28 mouse cellular contexts compared by ENCODE assay signal in genomic region chr12:56524201-56524600, GRCm38 (mm10). TPM values are rescaled to one million over a fixed set of nuclear protein-coding genes. Genes with fewer than 3 reads are reported as not detected.
A peak's percentile ranks its signal among the peaks of the same experiment; 100 is the strongest.
DNase-seq lines count a peak whose midpoint lies in the region; ATAC-seq and TF ChIP-seq lines count a peak whose summit lies in the region.
"Had no signal": no experiment of that assay in that cellular context is flagged by ENCODE, and none has a peak within 500 bp of the region (broad histone marks: within the 10 kb centered on the region; RNA-seq: fewer than 3 reads in every experiment).

No protein-coding gene starts in this region.

- H3K36me3 ChIP-seq in hindbrain, embryonic 11.5 days (ENCODE audit: control insufficient read depth, insufficient read depth, low read length), result no peaks in the 10 kb centered on the region
- no peaks in the 10 kb centered on the region for H3K36me3 ChIP-seq in hindbrain, embryonic 14.5 days (replicated peaks; ENCODE audit: control insufficient read depth, insufficient read depth)
- H3K36me3 ChIP-seq in midbrain, embryonic 11.5 days (ENCODE audit: control insufficient read depth, insufficient read depth, low read length), result no peaks in the 10 kb centered on the region
- H3K36me3 ChIP-seq in midbrain, embryonic 14.5 days (ENCODE audit: control insufficient read depth, insufficient read depth, low read length), result no peaks in the 10 kb centered on the region
- no peaks in the 10 kb centered on the region for H3K36me3 ChIP-seq in forebrain, embryonic 13.5 days (ENCODE audit: poor library complexity, severe bottlenecking)
- H3K36me3 ChIP-seq: embryonic facial prominence, embryonic 12.5 days had no signal

- peaks cover 91% of the 10 kb centered on the region for H3K27me3 ChIP-seq in hindbrain, embryonic 11.5 days (ENCODE audit: control insufficient read depth, insufficient read depth, low read length)
- H3K27me3 ChIP-seq in hindbrain, embryonic 14.5 days (ENCODE audit: control insufficient read depth, insufficient read depth, low read length), result peaks cover 95% of the 10 kb centered on the region
- peaks cover 95% of the 10 kb centered on the region for H3K27me3 ChIP-seq in midbrain, embryonic 11.5 days (ENCODE audit: control insufficient read depth, insufficient read depth, low read length)
- peaks cover 94% of the 10 kb centered on the region for H3K27me3 ChIP-seq in midbrain, embryonic 14.5 days (ENCODE audit: control insufficient read depth, insufficient read depth, low read length)
- peaks cover 95% of the 10 kb centered on the region for H3K27me3 ChIP-seq in forebrain, embryonic 13.5 days

- no peak overlapping the region for H3K27ac ChIP-seq in hindbrain, embryonic 11.5 days (ENCODE audit: low read depth, low read length)
- H3K27ac ChIP-seq in hindbrain, embryonic 14.5 days, result no peak overlapping the region
- no peak overlapping the region for H3K27ac ChIP-seq in midbrain, embryonic 11.5 days (ENCODE audit: low read depth, low read length)
- H3K27ac ChIP-seq in midbrain, embryonic 14.5 days (replicated peaks; ENCODE audit: low read depth, low read length), result no peak overlapping the region
- peak overlapping the region; percentile 52 for H3K27ac ChIP-seq in forebrain, embryonic 13.5 days
- H3K27ac ChIP-seq: embryonic facial prominence, embryonic 12.5 days; layer of hippocampus, adult 2 months; stomach, postnatal 0 days had no signal

- H3K9me3 ChIP-seq in hindbrain, embryonic 11.5 days (ENCODE audit: control insufficient read depth, low read length), result no peaks in the 10 kb centered on the region
- no peaks in the 10 kb centered on the region for H3K9me3 ChIP-seq in hindbrain, embryonic 14.5 days (ENCODE audit: control insufficient read depth, low read length)
- H3K9me3 ChIP-seq in midbrain, embryonic 11.5 days (ENCODE audit: control insufficient read depth, low read length), result no peaks in the 10 kb centered on the region
- no peaks in the 10 kb centered on the region for H3K9me3 ChIP-seq in midbrain, embryonic 14.5 days (ENCODE audit: control insufficient read depth, low read length)
- no peaks in the 10 kb centered on the region for H3K9me3 ChIP-seq in forebrain, embryonic 13.5 days (replicated peaks)
- H3K9me3 ChIP-seq: embryonic facial prominence, embryonic 12.5 days had no signal

- ATAC-seq in hindbrain, embryonic 11.5 days (ENCODE audit: low FRiP score), result no peak
- ATAC-seq in hindbrain, embryonic 14.5 days (ENCODE audit: low FRiP score), result no peak
- no peak for ATAC-seq in midbrain, embryonic 11.5 days (ENCODE audit: low FRiP score)
- ATAC-seq in midbrain, embryonic 14.5 days (ENCODE audit: low FRiP score, low TSS enrichment), result no peak
- no peak for ATAC-seq in forebrain, embryonic 13.5 days
- ATAC-seq: activated CD4-positive, CD25-positive, alpha-beta regulatory T cell, adult 4 months; inflammation-experienced regulatory T-cells, adult 6 months had no signal

- H3K4me1 ChIP-seq in hindbrain, embryonic 11.5 days (replicated peaks; ENCODE audit: control insufficient read depth, insufficient read depth, low read length), result no peaks in the 10 kb centered on the region; the same call in 1 of the 2 replicates
- H3K4me1 ChIP-seq in hindbrain, embryonic 14.5 days (replicated peaks; ENCODE audit: control insufficient read depth, insufficient read depth, low read length), result no peaks in the 10 kb centered on the region; the same call in 1 of the 2 replicates
- peaks cover 8% of the 10 kb centered on the region for H3K4me1 ChIP-seq in midbrain, embryonic 11.5 days (ENCODE audit: control insufficient read depth, insufficient read depth, low read length)
- no peaks in the 10 kb centered on the region for H3K4me1 ChIP-seq in midbrain, embryonic 14.5 days (ENCODE audit: control insufficient read depth, insufficient read depth, low read length)
- H3K4me1 ChIP-seq in forebrain, embryonic 13.5 days, result no peaks in the 10 kb centered on the region

- TF ChIP-seq CTCF in brain, embryonic 14.5 days (IDR thresholded peaks at IDR 0.05; ENCODE audit: borderline replicate concordance, extremely low read depth, insufficient read depth, insufficient read length), result no peak

- peak; percentile 46 for DNase-seq in hindbrain, embryonic 11.5 days (ENCODE audit: low spot score)
- DNase-seq in hindbrain, embryonic 14.5 days (ENCODE audit: low spot score), result no peak
- peak; percentile 94 for DNase-seq in midbrain, embryonic 11.5 days (ENCODE audit: low spot score, missing footprints)
- DNase-seq in midbrain, embryonic 14.5 days, result no peak
- DNase-seq in brain, embryonic 14.5 days (ENCODE audit: low read depth), result peak; percentile 55
- DNase-seq in right cerebral cortex, adult 18-20 months, result no peak
- DNase-seq in adrenal gland, adult 8-10 months, result no peak
- DNase-seq: adrenal gland, postnatal 36 days; cerebellum, adult 18-20 months; cerebellum, postnatal 25 days; gastrocnemius, postnatal 14 days; kidney, adult 2 months; kidney, postnatal 10 days; layer of hippocampus, postnatal 36 days; liver had no signal

- H3K4me2 ChIP-seq in hindbrain, embryonic 11.5 days (replicated peaks; ENCODE audit: low read depth, low read length), result no peak overlapping the region
- no peak overlapping the region for H3K4me2 ChIP-seq in hindbrain, embryonic 14.5 days (replicated peaks)
- H3K4me2 ChIP-seq in midbrain, embryonic 11.5 days, result 0 out of 2 replicates have a peak overlapping the region, but pooled peaks have one; percentile 9
- no peak overlapping the region for H3K4me2 ChIP-seq in midbrain, embryonic 14.5 days (ENCODE audit: low read length)
- H3K4me2 ChIP-seq in forebrain, embryonic 13.5 days, result peak overlapping the region; percentile 39
- H3K4me2 ChIP-seq: embryonic facial prominence, embryonic 12.5 days had no signal

- WGBS in hindbrain, embryonic 11.5 days, result 5% methylated on average over 14 of the region's 14 CpGs
- 4% methylated on average over 14 of the region's 14 CpGs for WGBS in hindbrain, embryonic 14.5 days
- WGBS in midbrain, embryonic 11.5 days, result 4% methylated on average over 14 of the region's 14 CpGs
- WGBS in midbrain, embryonic 14.5 days, result 3% methylated on average over 14 of the region's 14 CpGs
- WGBS in forebrain, embryonic 13.5 days, result 5% methylated on average over 14 of the region's 14 CpGs

- TF ChIP-seq POLR2A in brain, embryonic 14.5 days (IDR thresholded peaks at IDR 0.05; ENCODE audit: borderline replicate concordance, extremely low read depth, insufficient read depth, insufficient read length, poor library complexity, severe bottlenecking), result no peak

- no peak overlapping the region for H3K9ac ChIP-seq in hindbrain, embryonic 11.5 days (ENCODE audit: low read depth, low read length)
- no peak overlapping the region for H3K9ac ChIP-seq in hindbrain, embryonic 14.5 days
- H3K9ac ChIP-seq in midbrain, embryonic 11.5 days (ENCODE audit: low read length), result no peak overlapping the region
- H3K9ac ChIP-seq in midbrain, embryonic 14.5 days (replicated peaks; ENCODE audit: low read length), result no peak overlapping the region
- H3K9ac ChIP-seq in forebrain, embryonic 13.5 days, result no peak overlapping the region
- H3K9ac ChIP-seq: embryonic facial prominence, embryonic 12.5 days had no signal

- H3K4me3 ChIP-seq in hindbrain, embryonic 11.5 days (ENCODE audit: low read depth, low read length), result no peak overlapping the region
- no peak overlapping the region for H3K4me3 ChIP-seq in hindbrain, embryonic 14.5 days (replicated peaks; ENCODE audit: low read length)
- H3K4me3 ChIP-seq in midbrain, embryonic 11.5 days (ENCODE audit: low read depth, low read length), result no peak overlapping the region
- H3K4me3 ChIP-seq in midbrain, embryonic 14.5 days (replicated peaks; ENCODE audit: low read depth, low read length), result no peak overlapping the region
- no peak overlapping the region for H3K4me3 ChIP-seq in forebrain, embryonic 13.5 days
- H3K4me3 ChIP-seq: embryonic facial prominence, embryonic 12.5 days; erythroblast, embryonic 14.5 days; layer of hippocampus, adult 2 months had no signal

RNA-seq across cellular contexts. Expression of gene Nkx2-1, which starts 12.5 kb away (rescaled TPM):
- polyA plus RNA-seq in hindbrain, embryonic 11.5 days (2014; fragmentation: Nextera tagmentation; extraction: Ambion mirVana), result 0.11 and 0.29 TPM in 2 replicates
- polyA plus RNA-seq in hindbrain, embryonic 14.5 days (2014; fragmentation: Nextera tagmentation; extraction: Ambion mirVana), result not detected in 2 replicates
- polyA plus RNA-seq in midbrain, embryonic 11.5 days (2014; fragmentation: Nextera tagmentation; extraction: Ambion mirVana), result 5.6 and 7.0 TPM in 2 replicates
- 0.24 TPM in 1 of 2 replicates, not detected in the other for polyA plus RNA-seq in midbrain, embryonic 14.5 days (2014; fragmentation: Nextera tagmentation; extraction: Ambion mirVana)
- polyA plus RNA-seq in brain, embryonic 14.5 days (2012; rRNA removed), result 29.4 and 75.7 TPM in 2 replicates
- polyA plus RNA-seq in forebrain, embryonic 13.5 days (2015; fragmentation: Nextera tagmentation; extraction: Ambion mirVana), result 12.4 and 22.6 TPM in 2 replicates
- total RNA-seq in adrenal gland, adult 8-10 months (2022), result not detected
- total RNA-seq: adrenal gland, postnatal 36 days; gastrocnemius, postnatal 14 days; heart, adult 8-10 months; hematopoietic stem cell, adult 5-6 weeks; megakaryocyte-erythroid progenitor cell, adult 5-6 weeks had no signal
- polyA plus RNA-seq: activated CD4-positive, CD25-positive, alpha-beta regulatory T cell, adult 4 months; erythroblast, embryonic 14.5 days; inflammation-experienced regulatory T-cells, adult 6 months; kidney, adult 2 months; liver, embryonic 16.5 days; stomach, postnatal 0 days; thymus, postnatal 0 days; urinary bladder, adult 2 months had no signal

Comparison
In these comparisons a context has a peak if more than half of its experiments do, and no peak if none do; other contexts are left out.
1. DNase-seq: peak in hindbrain, embryonic 11.5 days (single experiment), midbrain, embryonic 11.5 days (single experiment) and brain, embryonic 14.5 days (single experiment); none in hindbrain, embryonic 14.5 days (single experiment), midbrain, embryonic 14.5 days (single experiment), right cerebral cortex, adult 18-20 months (single experiment) and adrenal gland, adult 8-10 months (single experiment).
2. H3K4me2 ChIP-seq: peak in midbrain, embryonic 11.5 days (single experiment) and forebrain, embryonic 13.5 days (single experiment); none in hindbrain, embryonic 11.5 days (single experiment), hindbrain, embryonic 14.5 days (single experiment) and midbrain, embryonic 14.5 days (single experiment).